Mouse (Mus musculus): ENCODE measurements around the gene Rpl27a. TPM values are rescaled to one million over a fixed set of nuclear protein-coding genes. Genes with fewer than 3 reads are reported as not detected.

Gene Rpl27a
- total and polyA plus RNA-seq, 3 experiments: 221 to 1,252 TPM; not detected in 1

GRCm38 (mm10) chr7:109540902-109541301 is 22.0 kb downstream of the Rpl27a start:
- no peak overlapping the region for H3K9ac ChIP-seq (ENCODE audit: control insufficient read depth, low read depth, low read length, poor library complexity, severe bottlenecking)
- H3K27me3 ChIP-seq (ENCODE audit: control insufficient read depth in 1 of 2, insufficient read depth in 2 of 2, low read length in 2 of 2): no peaks in the 10 kb centered on the region
- no peaks in the 10 kb centered on the region for H3K79me2 ChIP-seq (ENCODE audit: control insufficient read depth, insufficient read depth, low read length, poor library complexity)
- no peaks in the 10 kb centered on the region for H3K36me3 ChIP-seq (ENCODE audit: control insufficient read depth in 1 of 2, insufficient read depth in 2 of 2, low read length in 2 of 2)
- H3K27ac ChIP-seq (ENCODE audit: control insufficient read depth, low read depth, low read length): no peak overlapping the region
- TF ChIP-seq TBP (IDR thresholded peaks at IDR 0.05; ENCODE audit: low read depth, low read length) (no peak), USF1 (IDR thresholded peaks at IDR 0.05; ENCODE audit: low read depth, low read length) (no peak), BHLHE40 (IDR thresholded peaks at IDR 0.05; ENCODE audit: borderline replicate concordance, low read depth, low read length) (no peak), EP300 (IDR thresholded peaks at IDR 0.05; ENCODE audit: low read depth in 1 of 2, low read length in 2 of 2) (no peak), NRF1 (IDR thresholded peaks at IDR 0.05; ENCODE audit: insufficient read depth, low read depth, low read length, poor library complexity, severe bottlenecking) (no peak), MAZ (IDR thresholded peaks at IDR 0.05; ENCODE audit: low read depth, low read length) (no peak), POLR2AphosphoS5 (IDR thresholded peaks at IDR 0.05; ENCODE audit: borderline replicate concordance, low read depth, low read length) (no peak), POLR2AphosphoS2 (IDR thresholded peaks at IDR 0.05; ENCODE audit: low read length) (no peak), MAFK (IDR thresholded peaks at IDR 0.05; ENCODE audit: borderline replicate concordance, low read depth, low read length) (no peak), UBTF (IDR thresholded peaks at IDR 0.05; ENCODE audit: borderline replicate concordance, insufficient read depth, low read depth, low read length) (no peak), ZMIZ1 (IDR thresholded peaks at IDR 0.05; ENCODE audit: low read depth, low read length) (no peak), NELFE (IDR thresholded peaks at IDR 0.05; ENCODE audit: low read depth, low read length) (no peak), MYC (IDR thresholded peaks at IDR 0.05; ENCODE audit: low read depth, low read length) (no peak), ETS1 (IDR thresholded peaks at IDR 0.05; ENCODE audit: low read depth, low read length) (no peak), ZC3H11A (IDR thresholded peaks at IDR 0.05; ENCODE audit: low read depth, low read length) (no peak), SMC3 (IDR thresholded peaks at IDR 0.05; ENCODE audit: low read depth, low read length) (no peak), MXI1 (IDR thresholded peaks at IDR 0.05; ENCODE audit: low read depth, low read length) (no peak)
- no peak for DNase-seq (ENCODE audit: low read depth, low spot score)
- H3K4me1 ChIP-seq (ENCODE audit: control insufficient read depth in 1 of 2, insufficient read depth in 2 of 2, low read length in 2 of 2): no peaks in the 10 kb centered on the region
- no peak overlapping the region for H3K4me3 ChIP-seq (ENCODE audit: control insufficient read depth in 1 of 2, insufficient read depth in 1 of 2, low read depth in 2 of 2, low read length in 2 of 2)
- no peaks in the 10 kb centered on the region for H3K9me3 ChIP-seq (replicated peaks; ENCODE audit: insufficient read depth, low read length)

- H3K9me3 ChIP-seq (replicated peaks; ENCODE audit: insufficient read depth, low read length): no peaks in the 10 kb centered on the region
- no peaks in the 10 kb centered on the region for H3K79me2 ChIP-seq (ENCODE audit: control insufficient read depth, insufficient read depth, low read length, poor library complexity)
- no peaks in the 10 kb centered on the region for H3K4me1 ChIP-seq (ENCODE audit: control insufficient read depth in 1 of 2, insufficient read depth in 2 of 2, low read length in 2 of 2)
- no peak overlapping the region for H3K9ac ChIP-seq (ENCODE audit: control insufficient read depth, low read depth, low read length, poor library complexity, severe bottlenecking)
- no peak for DNase-seq (ENCODE audit: low read depth, low spot score)
- H3K36me3 ChIP-seq (ENCODE audit: control insufficient read depth in 1 of 2, insufficient read depth in 2 of 2, low read length in 2 of 2): no peaks in the 10 kb centered on the region
- H3K27me3 ChIP-seq (ENCODE audit: control insufficient read depth in 1 of 2, insufficient read depth in 2 of 2, low read length in 2 of 2): no peaks in the 10 kb centered on the region
- no peak overlapping the region for H3K27ac ChIP-seq (ENCODE audit: control insufficient read depth, low read depth, low read length)
- no peak for TF ChIP-seq CHD1 (IDR thresholded peaks at IDR 0.05; ENCODE audit: low read depth, low read length)
- TF ChIP-seq MAZ (IDR thresholded peaks at IDR 0.05; ENCODE audit: low read depth, low read length): no peak
- TF ChIP-seq SIN3A (IDR thresholded peaks at IDR 0.05; ENCODE audit: low read length): no peak
- no peak for TF ChIP-seq HCFC1 (IDR thresholded peaks at IDR 0.05; ENCODE audit: low read depth, low read length)
- TF ChIP-seq USF1 (IDR thresholded peaks at IDR 0.05; ENCODE audit: low read depth, low read length): no peak
- no peak for TF ChIP-seq POLR2AphosphoS2 (IDR thresholded peaks at IDR 0.05; ENCODE audit: low read length)
- TF ChIP-seq TBP (IDR thresholded peaks at IDR 0.05; ENCODE audit: low read depth, low read length): no peak
- TF ChIP-seq ZKSCAN1 (IDR thresholded peaks at IDR 0.05; ENCODE audit: low read depth, low read length): no peak
- no peak for TF ChIP-seq UBTF (IDR thresholded peaks at IDR 0.05; ENCODE audit: borderline replicate concordance, insufficient read depth, low read depth, low read length)
- TF ChIP-seq JUND (IDR thresholded peaks at IDR 0.05; ENCODE audit: low read depth, low read length): no peak
- no peak for TF ChIP-seq MAX (IDR thresholded peaks at IDR 0.05; ENCODE audit: low read length)
- TF ChIP-seq SMC3 (IDR thresholded peaks at IDR 0.05; ENCODE audit: low read depth, low read length): no peak
- no peak for TF ChIP-seq RAD21 (IDR thresholded peaks at IDR 0.05; ENCODE audit: low read depth, low read length)
- no peak for TF ChIP-seq TAL1 (IDR thresholded peaks at IDR 0.05; ENCODE audit: low read length)
- no peak overlapping the region for H3K4me3 ChIP-seq (ENCODE audit: control insufficient read depth in 1 of 2, insufficient read depth in 1 of 2, low read depth in 2 of 2, low read length in 2 of 2)
Observed at GRCm38 (mm10) chr7:109541609-109542363, 22.8 kb downstream of the Rpl27a start.

Measured in MEL (cell line).